Mouse (Mus musculus): ENCODE measurements around the gene Gm13697.

The Gm13697 gene

GRCm38 (mm10) chr2:84032505-84032904 is 48.0 kb downstream of the Gm13697 start:
- DNase-seq (ENCODE audit: low read depth, low spot score) = no peak

- no peak for DNase-seq (ENCODE audit: low read depth, low spot score)
These were observed 51.5 kb downstream of the Gm13697 start for GRCm38 (mm10) chr2:84035997-84036396.
